Mouse (Mus musculus): ENCODE data around the gene Zfp318. TPM values are rescaled to one million over a fixed set of nuclear protein-coding genes. Genes with fewer than 3 reads are reported as not detected.
A peak's percentile ranks its signal among the peaks of the same experiment; 100 is the strongest.

Gene Zfp318
- total RNA-seq (2021) (10 to 100 TPM; 14.9 to 15.6 TPM), polyA plus RNA-seq (2012; rRNA removed) (7.1 and 11.8 TPM in 2 replicates)
- long read RNA-seq, partial matches to known transcripts = 0 of 3 reads
- long read RNA-seq, other reads (novel, unspliced or antisense) = 1 of 3 reads

DNA sequence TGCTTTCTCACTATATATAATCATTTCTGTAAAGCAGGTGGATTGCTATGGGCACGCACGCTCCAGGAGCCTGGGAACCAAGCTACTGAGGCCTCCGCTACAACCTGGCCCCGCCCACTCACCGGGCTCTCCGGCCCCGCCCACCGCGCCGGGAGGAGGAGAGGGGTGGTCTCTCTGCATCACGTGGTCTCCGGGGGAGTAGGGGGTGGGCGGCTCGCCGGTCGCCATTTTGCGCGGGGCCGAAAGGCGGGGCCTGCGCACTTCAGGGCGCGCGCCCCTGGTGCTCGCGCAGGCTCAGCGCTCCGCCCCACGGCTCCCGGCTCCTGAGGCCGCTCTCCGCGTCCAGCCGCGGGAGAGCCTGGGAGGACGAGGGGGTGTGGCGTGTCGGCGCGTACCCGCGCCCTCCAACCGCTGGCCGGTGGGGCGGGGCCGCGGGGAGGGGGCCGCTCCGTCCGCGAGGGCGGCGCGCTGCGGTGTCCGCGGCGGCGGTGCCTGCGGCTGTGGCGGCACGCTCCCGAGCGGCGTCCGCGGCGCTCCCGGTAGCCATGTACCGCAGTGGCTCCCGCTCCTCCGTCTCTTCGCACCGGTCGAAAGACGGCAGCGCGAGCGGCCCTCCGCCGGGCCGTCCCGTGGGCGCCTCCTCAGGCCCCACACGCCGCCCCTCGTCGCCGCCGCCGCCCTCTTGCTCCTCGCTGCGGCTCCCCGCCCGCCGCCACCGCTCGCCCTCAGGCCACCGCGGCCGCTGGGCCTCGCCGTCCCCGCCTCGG, at the start of gene Zfp318:
Zfp318 (plus strand) TSS at position 438 of the 767 bp plus-strand sequence.
- peaks cover 2% of the 10 kb centered on the region; the same call in 1 of the 2 replicates for H3K4me1 ChIP-seq (ENCODE audit: control insufficient read depth, insufficient read depth, low read length)
- intact Hi-C loops (cut with DNase I) = loop anchor here (2.0 to 5.0 kb wide), 3 partner anchors 55 to 136 kb away; partner anchors contain the start of genes Abcc10, Polr1c and Yipf3
- peak within 1 kb of the TSS; percentile 81 for H3K27ac ChIP-seq
- no peaks in the 10 kb centered on the region for H3K27me3 ChIP-seq (ENCODE audit: control insufficient read depth, insufficient read depth, low read length)
- peak within 1 kb of the TSS; percentile 97 for H3K9ac ChIP-seq (ENCODE audit: low read depth, low read length)
- peak; percentile 98 to 99 for DNase-seq
- peak within 1 kb of the TSS; percentile 80 for H3K4me3 ChIP-seq
- H3K79me2 ChIP-seq (replicated peaks; ENCODE audit: control insufficient read depth, insufficient read depth, low read length) = no peaks in the 10 kb centered on the region
- TF ChIP-seq POLR2A (IDR thresholded peaks at IDR 0.05; ENCODE audit: insufficient read depth, low read depth, low read length) (peak; percentile 53), CTCF (IDR thresholded peaks at IDR 0.05) (peak; percentile 37), EP300 (IDR thresholded peaks at IDR 0.05; ENCODE audit: insufficient read depth, low read depth, low read length) (no peak)
- H3K36me3 ChIP-seq (ENCODE audit: control insufficient read depth, insufficient read depth, low read length) = peaks cover 4% of the 10 kb centered on the region
- under 1% methylated on average over 85 of the region's 105 CpGs for WGBS

DNA sequence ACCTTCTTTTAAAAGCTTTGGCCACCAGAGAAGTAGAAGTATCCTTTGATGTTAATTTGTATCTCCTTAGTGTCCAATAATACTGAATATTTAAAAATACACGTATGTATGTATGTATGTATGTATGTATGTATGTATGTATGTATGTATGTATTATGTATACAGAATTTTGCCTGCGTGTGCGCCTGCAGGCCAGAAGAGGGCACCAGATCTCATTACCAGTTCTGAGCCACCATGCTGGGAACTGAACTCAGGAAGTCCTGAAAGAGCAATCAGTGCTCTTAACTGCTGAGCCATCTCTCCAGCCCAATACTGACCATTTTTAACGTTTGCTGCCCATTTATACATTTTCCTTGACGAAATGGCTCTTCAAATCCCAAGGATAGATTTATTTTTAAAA, 47.1 kb upstream of the Zfp318 start:
- 28% methylated on average over 5 of the region's 5 CpGs for WGBS
- no peaks in the 10 kb centered on the region for H3K36me3 ChIP-seq (ENCODE audit: control insufficient read depth, insufficient read depth, low read length)

DNA sequence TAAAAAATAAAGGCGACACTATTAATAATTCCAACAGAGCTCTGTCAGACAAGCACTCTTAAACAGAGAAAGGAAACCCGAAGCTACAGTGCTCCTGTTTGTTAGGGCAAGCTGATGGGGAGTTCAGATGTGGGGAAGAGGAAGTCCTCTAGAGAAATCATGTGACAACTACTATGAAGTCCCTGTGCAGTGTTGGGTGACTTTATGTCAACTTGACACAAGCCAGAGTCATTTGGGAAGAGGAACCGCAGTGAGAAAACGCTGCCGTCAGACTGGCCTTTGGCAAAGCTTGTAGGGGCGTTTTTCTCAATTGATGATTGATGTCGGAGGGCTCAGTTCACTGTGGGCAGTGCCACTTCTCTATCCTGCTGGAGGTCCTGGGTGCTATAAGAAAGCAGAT, 42.3 kb upstream of the Zfp318 start:
- Histone ChIP-seq H3K27ac (no peak overlapping the region), H3K9ac (ENCODE audit: low read depth, low read length) (no peak overlapping the region), H3K27me3 (ENCODE audit: control insufficient read depth, insufficient read depth, low read length) (0 out of 2 replicates have a peak, but pooled peaks cover 2% of the 10 kb centered on the region), H3K4me3 (no peak overlapping the region), H3K36me3 (ENCODE audit: control insufficient read depth, insufficient read depth, low read length) (no peaks in the 10 kb centered on the region), H3K4me1 (ENCODE audit: control insufficient read depth, insufficient read depth, low read length) (no peaks in the 10 kb centered on the region), H3K79me2 (replicated peaks; ENCODE audit: control insufficient read depth, insufficient read depth, low read length) (no peaks in the 10 kb centered on the region)
- TF ChIP-seq CTCF (IDR thresholded peaks at IDR 0.05) = no peak
- no peak for TF ChIP-seq POLR2A (IDR thresholded peaks at IDR 0.05; ENCODE audit: insufficient read depth, low read depth, low read length)
- DNase-seq = no peak
- intact Hi-C loops (cut with DNase I) = no loop called here
- 30% methylated on average over 7 of the region's 7 CpGs for WGBS

More for the DNA sequence above, 47.1 kb upstream of the Zfp318 start:
- H3K9ac ChIP-seq (ENCODE audit: low read depth, low read length) = no peak overlapping the region
- H3K27me3 ChIP-seq (ENCODE audit: control insufficient read depth, insufficient read depth, low read length) = no peaks in the 10 kb centered on the region
- H3K79me2 ChIP-seq (replicated peaks; ENCODE audit: control insufficient read depth, insufficient read depth, low read length) = no peaks in the 10 kb centered on the region
- DNase-seq = no peak
- H3K4me3 ChIP-seq = no peak overlapping the region
- no peak overlapping the region for H3K27ac ChIP-seq
- no peak for TF ChIP-seq POLR2A (IDR thresholded peaks at IDR 0.05; ENCODE audit: insufficient read depth, low read depth, low read length)
- TF ChIP-seq EP300 (IDR thresholded peaks at IDR 0.05; ENCODE audit: insufficient read depth, low read depth, low read length) = no peak
- TF ChIP-seq CTCF (IDR thresholded peaks at IDR 0.05) = peak; percentile 58
- intact Hi-C loops (cut with DNase I) = no loop called here
- no peaks in the 10 kb centered on the region for H3K4me1 ChIP-seq (ENCODE audit: control insufficient read depth, insufficient read depth, low read length)

DNA sequence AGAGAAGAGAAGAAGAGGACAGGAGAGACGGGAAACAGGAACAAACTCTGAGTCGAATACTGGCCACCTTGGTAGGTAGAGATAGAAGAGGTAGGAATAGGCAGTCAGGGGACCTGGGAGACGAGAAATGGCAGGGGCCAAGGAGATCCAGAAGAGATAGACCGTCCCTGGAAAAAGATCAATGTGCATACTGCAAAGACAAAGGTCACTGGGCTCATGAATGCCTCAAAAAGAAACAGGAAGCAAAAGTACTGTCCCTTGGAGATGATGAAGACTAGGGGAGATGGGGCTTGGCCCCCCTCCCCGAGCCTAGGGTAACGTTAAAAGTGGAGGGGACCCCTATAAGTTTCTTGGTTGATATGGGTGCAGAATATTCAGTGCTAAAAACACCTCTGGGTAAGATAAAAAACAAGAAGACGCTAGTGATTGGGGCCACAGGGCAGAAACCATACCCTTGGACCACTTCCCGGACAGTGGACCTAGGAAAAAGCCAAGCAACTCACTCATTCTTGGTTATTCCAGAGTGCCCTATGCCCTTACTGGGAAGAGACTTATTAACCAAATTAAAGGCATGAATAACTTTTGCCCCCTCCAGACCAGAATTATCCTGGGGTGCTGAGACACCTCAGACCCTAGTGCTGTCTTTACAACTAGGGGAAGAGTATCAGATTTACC, 32.4 kb upstream of the Zfp318 start:
- intact Hi-C loops (cut with DNase I) = no loop called here
- Histone ChIP-seq H3K27ac (no peak overlapping the region), H3K36me3 (ENCODE audit: control insufficient read depth, insufficient read depth, low read length) (no peaks in the 10 kb centered on the region), H3K4me3 (no peak overlapping the region), H3K9ac (ENCODE audit: low read depth, low read length) (no peak overlapping the region), H3K79me2 (replicated peaks; ENCODE audit: control insufficient read depth, insufficient read depth, low read length) (no peaks in the 10 kb centered on the region), H3K27me3 (ENCODE audit: control insufficient read depth, insufficient read depth, low read length) (no peaks in the 10 kb centered on the region), H3K4me1 (ENCODE audit: control insufficient read depth, insufficient read depth, low read length) (no peaks in the 10 kb centered on the region)
- no peak for DNase-seq
- 83% methylated on average over 8 of the region's 8 CpGs for WGBS
- TF ChIP-seq CTCF (IDR thresholded peaks at IDR 0.05) = no peak
- no peak for TF ChIP-seq POLR2A (IDR thresholded peaks at IDR 0.05; ENCODE audit: insufficient read depth, low read depth, low read length)
- TF ChIP-seq EP300 (IDR thresholded peaks at IDR 0.05; ENCODE audit: insufficient read depth, low read depth, low read length) = no peak

DNA sequence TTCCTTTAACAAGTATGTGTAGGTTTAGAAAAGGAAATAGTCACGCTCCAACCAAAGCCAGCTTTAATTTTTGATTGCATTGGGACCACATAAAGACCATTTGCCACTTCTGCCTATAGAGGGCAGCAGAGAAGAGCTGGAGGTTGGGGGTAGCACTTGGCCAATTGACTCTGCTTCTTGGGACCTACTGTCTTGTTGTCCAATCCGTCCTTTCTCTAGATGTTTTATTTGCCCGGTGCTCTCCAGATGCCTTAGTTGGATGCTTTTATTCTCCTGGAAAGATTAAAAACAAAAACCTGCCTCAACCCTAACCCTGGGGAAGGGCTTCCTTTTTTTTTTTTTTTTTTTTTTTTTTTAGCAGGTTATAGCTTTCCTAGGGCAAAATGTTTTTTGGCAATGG, 11.7 kb upstream of the Zfp318 start:
- 61% methylated on average over 3 of the region's 3 CpGs for WGBS

More for the DNA sequence above, 11.7 kb upstream of the Zfp318 start:
- H3K9ac ChIP-seq (ENCODE audit: low read depth, low read length) = no peak overlapping the region
- intact Hi-C loops (cut with DNase I) = loop anchor here (5.0 kb wide), 1 partner anchor 141 kb away; no protein-coding TSS in a partner anchor
- H3K79me2 ChIP-seq (replicated peaks; ENCODE audit: control insufficient read depth, insufficient read depth, low read length) = no peaks in the 10 kb centered on the region
- H3K27ac ChIP-seq = no peak overlapping the region
- H3K36me3 ChIP-seq (ENCODE audit: control insufficient read depth, insufficient read depth, low read length) = no peaks in the 10 kb centered on the region
- H3K27me3 ChIP-seq (ENCODE audit: control insufficient read depth, insufficient read depth, low read length) = no peaks in the 10 kb centered on the region
- TF ChIP-seq EP300 (IDR thresholded peaks at IDR 0.05; ENCODE audit: insufficient read depth, low read depth, low read length) (no peak), CTCF (IDR thresholded peaks at IDR 0.05) (peak; percentile 76)
- DNase-seq = peak in 1 of 2 experiments; percentile 18
- no peaks in the 10 kb centered on the region for H3K4me1 ChIP-seq (ENCODE audit: control insufficient read depth, insufficient read depth, low read length)
- no peak overlapping the region for H3K4me3 ChIP-seq

Measured in heart, adult 2 months (tissue).